Mouse (Mus musculus): ENCODE measurements at regions not wholly inside any gene's neighbourhood (a gene's known extent, or its start where the extent isn't known, plus 50 kb on each side); places are given as distances from the start of the nearest gene placed in this dataset.

GRCm38 (mm10) chr12:25216792-25217516 is 120.0 kb upstream of the Id2 start:
- 70% methylated on average over 5 of the region's 5 CpGs for WGBS
- Histone ChIP-seq H3K9ac (no peak overlapping the region), H3K27me3 (0 out of 2 replicates have a peak, but pooled peaks cover 9% of the 10 kb centered on the region), H3K4me2 (no peak overlapping the region), H3K36me3 (no peaks in the 10 kb centered on the region), H3K27ac (no peak overlapping the region), H3K4me3 (no peak overlapping the region), H3K4me1 (replicated peaks) (peaks cover 23% of the 10 kb centered on the region), H3K9me3 (replicated peaks) (no peaks in the 10 kb centered on the region)
- ATAC-seq (replicated peaks; ENCODE audit: insufficient number of reproducible peaks, insufficient read depth, low FRiP score, low read depth) = no peak

GRCm38 (mm10) chr12:25215266-25215665 is 118.3 kb upstream of the Id2 start:
- H3K36me3 ChIP-seq = no peaks in the 10 kb centered on the region
- no peak for ATAC-seq (replicated peaks; ENCODE audit: insufficient number of reproducible peaks, insufficient read depth, low FRiP score, low read depth)
- no peak overlapping the region for H3K4me3 ChIP-seq
- no peak overlapping the region for H3K9ac ChIP-seq
- H3K4me2 ChIP-seq = no peak overlapping the region
- peaks cover 20% of the 10 kb centered on the region for H3K4me1 ChIP-seq (replicated peaks)
- H3K27me3 ChIP-seq = 0 out of 2 replicates have a peak, but pooled peaks cover 6% of the 10 kb centered on the region
- H3K9me3 ChIP-seq (replicated peaks) = no peaks in the 10 kb centered on the region
- WGBS = 33% methylated on average over 5 of the region's 5 CpGs
- no peak overlapping the region for H3K27ac ChIP-seq

- Histone ChIP-seq H3K27ac (no peak overlapping the region), H3K4me3 (no peak overlapping the region), H3K4me1 (replicated peaks) (peaks cover 21% of the 10 kb centered on the region), H3K4me2 (no peak overlapping the region), H3K9ac (no peak overlapping the region), H3K36me3 (no peaks in the 10 kb centered on the region), H3K27me3 (0 out of 2 replicates have a peak, but pooled peaks cover 6% of the 10 kb centered on the region), H3K9me3 (replicated peaks) (no peaks in the 10 kb centered on the region)
- ATAC-seq (replicated peaks; ENCODE audit: insufficient number of reproducible peaks, insufficient read depth, low FRiP score, low read depth) = no peak
- WGBS = 75% methylated on average over 11 of the region's 11 CpGs
Measured at GRCm38 (mm10) chr12:25213782-25214478, 117.0 kb upstream of the Id2 start.

- Histone ChIP-seq H3K27me3 (no peaks in the 10 kb centered on the region), H3K4me1 (replicated peaks) (peaks cover 11% of the 10 kb centered on the region; the same call in 1 of the 2 replicates), H3K4me3 (no peak overlapping the region), H3K27ac (no peak overlapping the region), H3K9me3 (replicated peaks) (no peaks in the 10 kb centered on the region), H3K4me2 (no peak overlapping the region), H3K9ac (no peak overlapping the region), H3K36me3 (no peaks in the 10 kb centered on the region)
- 83% methylated on average over 6 of the region's 6 CpGs for WGBS
- ATAC-seq (replicated peaks; ENCODE audit: insufficient number of reproducible peaks, insufficient read depth, low FRiP score, low read depth) = no peak
Measured at GRCm38 (mm10) chr12:25211331-25211730, 114.4 kb upstream of the Id2 start.

- no peak overlapping the region for H3K27ac ChIP-seq
- H3K27me3 ChIP-seq = no peaks in the 10 kb centered on the region
- no peaks in the 10 kb centered on the region for H3K9me3 ChIP-seq (replicated peaks)
- H3K4me1 ChIP-seq (replicated peaks) = peaks cover 11% of the 10 kb centered on the region; the same call in 1 of the 2 replicates
- H3K4me2 ChIP-seq = no peak overlapping the region
- no peak overlapping the region for H3K4me3 ChIP-seq
- no peak for ATAC-seq (replicated peaks; ENCODE audit: insufficient number of reproducible peaks, insufficient read depth, low FRiP score, low read depth)
- WGBS = 89% methylated on average over 3 of the region's 3 CpGs
- no peak overlapping the region for H3K9ac ChIP-seq
- H3K36me3 ChIP-seq = no peaks in the 10 kb centered on the region
Measured at GRCm38 (mm10) chr12:25210597-25210996, 113.7 kb upstream of the Id2 start.

DNA sequence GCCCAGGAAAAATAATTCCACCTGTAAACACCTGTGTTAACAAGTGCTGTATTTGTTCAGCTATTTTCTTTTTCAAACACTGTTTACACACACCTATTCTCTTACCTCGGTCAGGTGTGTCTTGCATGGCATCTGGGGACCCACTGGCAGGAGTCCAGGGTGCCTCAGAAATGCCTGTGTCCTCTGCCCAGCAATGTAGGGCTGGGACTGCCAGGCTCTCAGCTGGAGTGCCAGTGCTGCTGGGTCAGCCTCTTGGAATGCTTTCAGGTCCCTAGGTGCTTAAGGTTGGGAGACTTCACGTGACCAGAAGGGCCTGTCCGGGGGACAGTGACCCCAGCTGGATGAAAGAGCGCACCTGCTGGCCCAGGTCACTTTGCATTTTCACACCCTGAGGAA is 112.4 kb upstream of the Id2 start:
- Histone ChIP-seq H3K9ac (no peak overlapping the region), H3K4me1 (replicated peaks) (peaks cover 7% of the 10 kb centered on the region; the same call in 1 of the 2 replicates), H3K27me3 (no peaks in the 10 kb centered on the region), H3K4me2 (no peak overlapping the region), H3K27ac (no peak overlapping the region), H3K4me3 (no peak overlapping the region), H3K9me3 (replicated peaks) (no peaks in the 10 kb centered on the region), H3K36me3 (no peaks in the 10 kb centered on the region)
- no peak for ATAC-seq (replicated peaks; ENCODE audit: insufficient number of reproducible peaks, insufficient read depth, low FRiP score, low read depth)
- 55% methylated on average over 4 of the region's 4 CpGs for WGBS

DNA sequence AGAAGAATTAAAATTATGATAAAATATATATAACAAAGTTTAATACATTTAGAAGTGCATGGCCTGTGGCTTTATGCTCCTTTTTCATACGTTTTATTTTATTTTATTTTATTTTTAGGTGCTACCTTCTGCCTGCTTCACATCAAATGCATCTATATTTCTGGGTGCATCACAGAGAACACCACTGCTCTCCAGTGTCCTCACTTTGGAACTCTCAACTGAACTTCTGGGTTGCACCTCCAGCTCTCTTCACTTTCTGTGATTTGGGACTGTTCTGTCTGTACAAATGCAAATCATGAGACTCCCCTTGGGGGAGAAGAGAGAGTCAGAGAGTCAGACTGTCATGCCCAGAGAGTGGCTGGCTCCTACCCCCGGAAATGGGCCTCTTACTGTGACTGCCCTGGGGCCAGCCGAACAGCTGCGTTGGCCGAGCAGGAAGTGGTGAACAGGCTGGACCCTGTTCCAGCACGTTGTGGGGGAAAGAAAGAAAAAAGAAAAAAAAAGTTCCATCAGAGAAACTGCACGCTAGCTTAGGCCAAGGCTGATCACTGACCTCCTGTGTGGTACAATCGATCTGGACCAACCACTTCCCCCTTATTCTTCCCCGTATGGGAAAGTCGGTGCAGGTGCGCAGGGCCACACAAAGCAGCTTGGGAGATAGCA is 111.9 kb upstream of the Id2 start:
- ATAC-seq (replicated peaks; ENCODE audit: insufficient number of reproducible peaks, insufficient read depth, low FRiP score, low read depth) = no peak
- Histone ChIP-seq H3K4me3 (no peak overlapping the region), H3K4me2 (no peak overlapping the region), H3K36me3 (no peaks in the 10 kb centered on the region), H3K9me3 (replicated peaks) (no peaks in the 10 kb centered on the region), H3K27me3 (no peaks in the 10 kb centered on the region), H3K4me1 (replicated peaks) (peaks cover 7% of the 10 kb centered on the region; the same call in 1 of the 2 replicates), H3K27ac (no peak overlapping the region), H3K9ac (no peak overlapping the region)
- WGBS = 49% methylated on average over 11 of the region's 11 CpGs

GRCm38 (mm10) chr12:25203371-25204067 is 106.6 kb upstream of the Id2 start:
- H3K36me3 ChIP-seq = no peaks in the 10 kb centered on the region
- no peak overlapping the region for H3K4me2 ChIP-seq
- no peak for ATAC-seq (replicated peaks; ENCODE audit: insufficient number of reproducible peaks, insufficient read depth, low FRiP score, low read depth)
- no peak overlapping the region for H3K9ac ChIP-seq
- no peak overlapping the region for H3K27ac ChIP-seq
- H3K4me3 ChIP-seq = no peak overlapping the region
- 73% methylated on average over 10 of the region's 10 CpGs for WGBS
- H3K9me3 ChIP-seq (replicated peaks) = no peaks in the 10 kb centered on the region
- no peaks in the 10 kb centered on the region for H3K27me3 ChIP-seq
- H3K4me1 ChIP-seq (replicated peaks) = no peaks in the 10 kb centered on the region

GRCm38 (mm10) chr12:25200161-25200560 is 103.2 kb upstream of the Id2 start:
- Histone ChIP-seq H3K4me3 (no peak overlapping the region), H3K27ac (no peak overlapping the region), H3K9ac (no peak overlapping the region), H3K36me3 (no peaks in the 10 kb centered on the region), H3K4me2 (no peak overlapping the region), H3K27me3 (no peaks in the 10 kb centered on the region), H3K4me1 (replicated peaks) (0 out of 2 replicates have a peak, but pooled peaks cover 3% of the 10 kb centered on the region), H3K9me3 (replicated peaks) (no peaks in the 10 kb centered on the region)
- WGBS = 58% methylated on average over 4 of the region's 4 CpGs
- no peak for ATAC-seq (replicated peaks; ENCODE audit: insufficient number of reproducible peaks, insufficient read depth, low FRiP score, low read depth)

DNA sequence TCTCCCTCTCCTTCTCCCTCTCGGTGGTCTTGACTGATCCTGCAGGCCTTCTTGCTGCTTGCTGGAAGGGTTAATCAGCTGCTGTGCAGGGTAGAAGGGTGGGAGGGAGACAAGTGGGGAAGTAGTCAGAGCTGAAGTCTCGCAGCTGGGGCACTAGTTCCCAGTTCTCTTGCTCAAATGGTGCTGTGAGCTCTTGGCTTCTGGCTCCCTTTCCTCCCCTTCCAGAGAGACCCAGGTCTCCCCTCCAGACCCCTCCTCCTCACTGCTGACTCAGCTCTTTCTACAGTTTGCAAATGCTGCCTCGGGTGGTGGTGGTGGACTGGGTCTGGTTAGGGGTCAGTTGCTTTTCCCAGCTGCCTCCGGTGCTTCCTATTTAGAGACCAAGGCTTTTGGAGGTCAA is 100.8 kb upstream of the Id2 start:
- Histone ChIP-seq H3K27me3 (no peaks in the 10 kb centered on the region), H3K4me1 (replicated peaks) (0 out of 2 replicates have a peak, but pooled peaks cover 3% of the 10 kb centered on the region), H3K36me3 (no peaks in the 10 kb centered on the region), H3K9me3 (replicated peaks) (no peaks in the 10 kb centered on the region), H3K4me3 (no peak overlapping the region), H3K27ac (no peak overlapping the region), H3K4me2 (no peak overlapping the region), H3K9ac (no peak overlapping the region)
- no peak for ATAC-seq (replicated peaks; ENCODE audit: insufficient number of reproducible peaks, insufficient read depth, low FRiP score, low read depth)
- WGBS = 27% methylated on average over 4 of the region's 4 CpGs

DNA sequence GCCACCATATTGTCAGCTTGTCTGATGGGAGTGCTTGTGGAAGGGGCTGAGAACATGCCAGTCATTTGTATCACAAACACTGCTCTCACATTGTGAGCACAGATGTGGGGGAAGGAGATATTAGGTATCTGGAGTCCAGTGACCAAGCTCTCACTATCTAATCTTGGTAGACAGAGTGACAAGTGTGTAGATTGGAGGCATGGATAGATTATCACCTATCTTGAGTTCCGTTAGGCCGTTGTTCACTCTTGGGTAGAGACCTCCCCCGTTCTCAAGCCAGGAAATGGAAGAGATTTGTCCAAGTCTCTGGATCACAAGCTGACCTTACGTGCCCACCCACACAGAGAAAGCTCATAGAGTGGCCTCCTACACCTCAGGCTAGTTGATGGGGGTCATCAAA is 99.1 kb upstream of the Id2 start:
- no peak overlapping the region for H3K4me2 ChIP-seq
- H3K9ac ChIP-seq = no peak overlapping the region
- H3K27ac ChIP-seq = no peak overlapping the region
- WGBS = 60% methylated on average over 4 of the region's 4 CpGs
- no peak for ATAC-seq (replicated peaks; ENCODE audit: insufficient number of reproducible peaks, insufficient read depth, low FRiP score, low read depth)
- H3K9me3 ChIP-seq (replicated peaks) = no peaks in the 10 kb centered on the region
- H3K36me3 ChIP-seq = no peaks in the 10 kb centered on the region
- H3K27me3 ChIP-seq = no peaks in the 10 kb centered on the region
- H3K4me3 ChIP-seq = no peak overlapping the region
- H3K4me1 ChIP-seq (replicated peaks) = 0 out of 2 replicates have a peak, but pooled peaks cover 3% of the 10 kb centered on the region
